23 mouse cellular contexts compared by ENCODE assay signal in genomic region chr11:68507246-68507645, GRCm38 (mm10). TPM values are rescaled to one million over a fixed set of nuclear protein-coding genes. Genes with fewer than 3 reads are reported as not detected.
DNase-seq lines count a peak whose midpoint lies in the region; TF ChIP-seq lines count a peak whose summit lies in the region.
"Had no signal": no experiment of that assay in that cellular context is flagged by ENCODE, and none has a peak within 500 bp of the region (broad histone marks: within the 10 kb centered on the region; RNA-seq: fewer than 3 reads in every experiment).

No protein-coding gene starts in this region.

- H3K79me2 ChIP-seq in CH12.LX (replicated peaks; ENCODE audit: control insufficient read depth, extremely low read depth, insufficient read depth, poor library complexity, severe bottlenecking): peaks cover 84% of the 10 kb centered on the region

- no peaks in the 10 kb centered on the region for H3K9me3 ChIP-seq in heart, embryonic 10.5 days
- H3K9me3 ChIP-seq in CH12.LX (replicated peaks; ENCODE audit: low read length): no peaks in the 10 kb centered on the region
- H3K9me3 ChIP-seq: G1E had no signal

- dilution Hi-C loops in CH12.LX (cut with MboI; ENCODE audit: extremely low pct_ligation_motif_present, extremely low pct_unique_long_range_greater_than_20kb, low sequenced_read_pairs): no loop called here

- peak overlapping the region; percentile 29 for H3K9ac ChIP-seq in CH12.LX (ENCODE audit: insufficient read depth, low read depth)

- TF ChIP-seq RAD21 in CH12.LX (IDR thresholded peaks at IDR 0.05; ENCODE audit: low read depth, low read length): no peak

- DNase-seq in heart, adult 11 months: peak; percentile 74
- no peak for DNase-seq in heart, postnatal 36 days
- DNase-seq in heart, embryonic 10.5 days (ENCODE audit: low spot score): peak; percentile 47
- DNase-seq in heart, postnatal 14 days: no peak
- DNase-seq in CH12.LX (ENCODE audit: extremely low read depth): peak; percentile 77
- DNase-seq in B cell, adult 2 months: no peak
- DNase-seq: adrenal gland, adult 2 months; adrenal gland, adult 8-10 months; adrenal gland, postnatal 10 days; adrenal gland, postnatal 14 days; adrenal gland, postnatal 25 days; adrenal gland, postnatal 36 days; cerebellum, adult 11 months; cerebellum, adult 11-12 months; cerebellum, adult 18-20 months; cerebellum, adult 2 months; cerebellum, adult 8-10 months had no signal

- H3K4me2 ChIP-seq in CH12.LX (ENCODE audit: insufficient read depth, low read depth, poor library complexity, severe bottlenecking): peak overlapping the region; percentile 87

- H3K27ac ChIP-seq in heart, embryonic 10.5 days: no peak overlapping the region
- peak overlapping the region; percentile 32 for H3K27ac ChIP-seq in CH12.LX (ENCODE audit: insufficient read depth, low read depth)

- in situ Hi-C loops in CH12.LX (cut with MboI; ENCODE audit: low pct_ligation_motif_present, low pct_unique_long_range_greater_than_20kb, low sequenced_read_pairs): loop anchor here (5.0 kb wide), 1 partner anchor 35 kb away; no protein-coding TSS in a partner anchor

- no peak for TF ChIP-seq POLR2A in CH12.LX (IDR thresholded peaks at IDR 0.05; ENCODE audit: low read depth, low read length)

- H3K4me3 ChIP-seq in heart, embryonic 10.5 days: no peak overlapping the region
- peak overlapping the region in 2 of 3 experiments; percentile 0 to 13 for H3K4me3 ChIP-seq in CH12.LX (replicated peaks in 1 of 3; ENCODE audit: low read depth in 2 of 3, low read length in 2 of 3, poor library complexity in 1 of 3)

- H3K36me3 ChIP-seq in heart, embryonic 10.5 days: no peaks in the 10 kb centered on the region
- H3K36me3 ChIP-seq in CH12.LX (replicated peaks in 1 of 2; ENCODE audit: control insufficient read depth in 1 of 2, insufficient read depth in 1 of 2, low read length in 1 of 2): peaks cover 9 to 40% of the 10 kb centered on the region in 2 experiments
- H3K36me3 ChIP-seq: G1E had no signal

- H3K4me1 ChIP-seq in heart, embryonic 10.5 days: no peaks in the 10 kb centered on the region
- H3K4me1 ChIP-seq in CH12.LX (ENCODE audit: control insufficient read depth in 1 of 2, insufficient read depth in 2 of 2): peaks cover 32 to 71% of the 10 kb centered on the region in 2 experiments

- TF ChIP-seq EP300 in CH12.LX (IDR thresholded peaks at IDR 0.05; ENCODE audit: low read length): peak; percentile 69

- intact Hi-C loops in heart, postnatal 36 days (cut with DNase I): no loop called here
- intact Hi-C loops in heart, postnatal 14 days (cut with DNase I): no loop called here

- no peak for TF ChIP-seq CTCF in CH12.LX (conservative IDR thresholded peaks at IDR 0.05 in 1 of 2, IDR thresholded peaks at IDR 0.05 in 1 of 2; ENCODE audit: low read depth in 2 of 2, low read length in 2 of 2)

- 79% methylated on average over 7 of the region's 7 CpGs for WGBS in heart, embryonic 10.5 days

- H3K27me3 ChIP-seq in heart, embryonic 10.5 days (ENCODE audit: insufficient read depth, poor library complexity, severe bottlenecking): peaks cover 14% of the 10 kb centered on the region; the same call in 1 of the 2 replicates
- no peaks in the 10 kb centered on the region for H3K27me3 ChIP-seq in CH12.LX (replicated peaks)

TF ChIP-seq in CH12.LX, 34 proteins besides CTCF, POLR2A, EP300 and RAD21:
- TF ChIP-seq RCOR1 (conservative IDR thresholded peaks at IDR 0.05; ENCODE audit: low read depth, low read length) (no peak), MAX (IDR thresholded peaks at IDR 0.05; ENCODE audit: low read length) (peak; percentile 91), SIN3A (IDR thresholded peaks at IDR 0.05; ENCODE audit: low read length) (peak; percentile 77), ZMIZ1 (IDR thresholded peaks at IDR 0.05; ENCODE audit: low read depth, low read length) (no peak), BHLHE40 (IDR thresholded peaks at IDR 0.05; ENCODE audit: low read depth, low read length) (peak; percentile 80), ZC3H11A (IDR thresholded peaks at IDR 0.05; ENCODE audit: low read depth, low read length) (no peak), JUND (conservative IDR thresholded peaks at IDR 0.05; ENCODE audit: low read depth, low read length) (peak; percentile 59; the same call in 1 of the 2 replicates), USF2 (conservative IDR thresholded peaks at IDR 0.05; ENCODE audit: low read depth, low read length) (no peak), SMC3 (IDR thresholded peaks at IDR 0.05; ENCODE audit: low read depth, low read length) (no peak; the same call in 1 of the 2 replicates), IRF4 (IDR thresholded peaks at IDR 0.05; ENCODE audit: low read depth, low read length) (peak; percentile 93), NELFE (IDR thresholded peaks at IDR 0.05; ENCODE audit: low read depth, low read length) (0 out of 2 replicates have a peak, but pooled peaks have one; percentile 15), POLR2AphosphoS2 (IDR thresholded peaks at IDR 0.05; ENCODE audit: low read depth, low read length) (no peak), MAZ (IDR thresholded peaks at IDR 0.05; ENCODE audit: low read depth, low read length) (0 out of 2 replicates have a peak, but pooled peaks have one; percentile 17), JUN (IDR thresholded peaks at IDR 0.05; ENCODE audit: insufficient read depth, low read depth, low read length) (peak; percentile 40; the same call in 1 of the 2 replicates), NRF1 (IDR thresholded peaks at IDR 0.05; ENCODE audit: low read depth, low read length) (no peak), TBP (conservative IDR thresholded peaks at IDR 0.05; ENCODE audit: low read depth, low read length) (0 out of 2 replicates have a peak, but pooled peaks have one; percentile 39), CHD1 (IDR thresholded peaks at IDR 0.05; ENCODE audit: low read depth, low read length) (no peak), UBTF (IDR thresholded peaks at IDR 0.05; ENCODE audit: low read depth, low read length) (no peak), ELF1 (IDR thresholded peaks at IDR 0.05; ENCODE audit: low read depth, low read length) (no peak), TCF12 (IDR thresholded peaks at IDR 0.05; ENCODE audit: low read depth, low read length) (peak; percentile 55; the same call in 1 of the 2 replicates), GABPA (IDR thresholded peaks at IDR 0.05; ENCODE audit: insufficient replicate concordance, low read depth, low read length) (no peak), MXI1 (IDR thresholded peaks at IDR 0.05; ENCODE audit: low read depth, low read length) (peak; percentile 96), ZKSCAN1 (IDR thresholded peaks at IDR 0.05; ENCODE audit: borderline replicate concordance, low read depth, low read length) (no peak), MYC (IDR thresholded peaks at IDR 0.05; ENCODE audit: low read depth, low read length) (peak; percentile 92), CHD2 (IDR thresholded peaks at IDR 0.05; ENCODE audit: low read length) (0 out of 2 replicates have a peak, but pooled peaks have one; percentile 2), MAFK (IDR thresholded peaks at IDR 0.05; ENCODE audit: insufficient replicate concordance, low read length) (peak; percentile 38; the same call in 1 of the 2 replicates), KAT2A (IDR thresholded peaks at IDR 0.05; ENCODE audit: insufficient replicate concordance, low read length) (no peak), E2F4 (IDR thresholded peaks at IDR 0.05; ENCODE audit: insufficient replicate concordance, low read depth, low read length) (no peak), ETS1 (conservative IDR thresholded peaks at IDR 0.05; ENCODE audit: low read depth, low read length) (peak; percentile 76), ZNF384 (IDR thresholded peaks at IDR 0.05; ENCODE audit: low read depth, low read length) (no peak), MEF2A (IDR thresholded peaks at IDR 0.05; ENCODE audit: borderline replicate concordance, low read depth, low read length) (peak; percentile 73), HCFC1 (IDR thresholded peaks at IDR 0.05; ENCODE audit: low read depth, low read length) (peak; percentile 37; the same call in 1 of the 2 replicates)
TF ChIP-seq in CH12.LX: peak in this region for 17.

RNA-seq across cellular contexts. Expression of gene Pik3r6, which starts 4.4 kb away (rescaled TPM):
- 1 to 10 TPM; 4.6 to 6.3 TPM for total RNA-seq in heart, postnatal 36 days (2021)
- 1.9 and 2.2 TPM in 2 replicates for polyA plus RNA-seq in heart, embryonic 10.5 days (2016; fragmentation: Nextera tagmentation; extraction: Ambion mirVana)
- total RNA-seq in heart, postnatal 14 days (2021): 1 to 10 TPM; 8.7 to 9.2 TPM
- total RNA-seq in CH12.LX (2012; rRNA removed) (88.4 and 102 TPM in 2 replicates), CH12.LX (2014; rRNA removed) (80.9 and 82.9 TPM in 2 replicates)
- 90.2 and 95.9 TPM in 2 replicates for polyA plus RNA-seq in CH12.LX (2012; ENCODE audit: insufficient read length, low read depth)
- polyA plus RNA-seq: activated CD4-positive, CD25-positive, alpha-beta regulatory T cell, adult 4 months; C2C12; CD4-positive, CD25-positive, alpha-beta regulatory T cell, adult 4 months had no signal

RNA-seq across cellular contexts. Expression of gene Mfsd6l, which starts 48.7 kb away (rescaled TPM):
- total RNA-seq in heart, postnatal 36 days (2021): not detected
- 0.06 and 0.16 TPM in 2 replicates for polyA plus RNA-seq in heart, embryonic 10.5 days (2016; fragmentation: Nextera tagmentation; extraction: Ambion mirVana)
- total RNA-seq in heart, postnatal 14 days (2021): under 1 TPM; 0.24 to 0.43 TPM
- total RNA-seq in CH12.LX (2012; rRNA removed) (4.1 and 4.2 TPM in 2 replicates), CH12.LX (2014; rRNA removed) (4.0 and 5.1 TPM in 2 replicates)
- 6.4 and 7.2 TPM in 2 replicates for polyA plus RNA-seq in CH12.LX (2012; ENCODE audit: insufficient read length, low read depth)
- total RNA-seq: adrenal gland, adult 18-20 months; adrenal gland, postnatal 36 days; MEL had no signal
- polyA plus RNA-seq: activated CD4-positive, CD25-positive, alpha-beta regulatory T cell, adult 4 months; C2C12; CD4-positive, CD25-positive, alpha-beta regulatory T cell, adult 4 months; G1E had no signal

Comparison
In these comparisons a context has a peak if more than half of its experiments do, and no peak if none do; other contexts are left out.
1. DNase-seq: peak in heart, adult 11 months (single experiment), heart, embryonic 10.5 days (single experiment) and CH12.LX (single experiment); none in heart, postnatal 36 days (0 of 2), heart, postnatal 14 days (0 of 2) and B cell, adult 2 months (0 of 2).
2. RNA of gene Pik3r6, which starts 4.4 kb away (total RNA-seq): 80.9 to 102 TPM in CH12.LX; 8.7 to 9.2 TPM in heart, postnatal 14 days and 4.6 to 6.3 TPM in heart, postnatal 36 days; every median in the first group is over 4 times any median in the second.